Mouse (Mus musculus): ENCODE measurements around the gene Zbtb7a.

Zbtb7a gene

GRCm38 (mm10) chr10:81138821-81139528 lies 4.0 kb downstream of the Zbtb7a start:
- DNase-seq (ENCODE audit: low read depth) = no peak

DNA sequence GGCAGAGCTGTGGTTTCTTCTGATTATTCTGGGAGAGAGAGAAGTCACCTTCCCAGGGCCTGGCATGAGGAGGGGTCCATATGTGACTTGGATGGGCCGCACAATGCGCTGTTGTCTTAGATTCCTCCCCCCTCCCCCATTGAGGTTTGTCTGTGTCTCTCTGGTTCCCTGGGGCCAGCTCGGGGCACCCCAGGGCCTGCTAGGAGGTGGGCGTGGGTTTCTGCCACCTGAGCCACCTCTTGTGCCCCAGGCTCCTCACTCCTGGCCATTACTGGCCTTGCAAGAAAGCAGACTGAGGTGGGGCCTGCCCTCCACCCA lies 4.5 kb downstream of the Zbtb7a start:
- DNase-seq (ENCODE audit: low read depth) = no peak

DNA sequence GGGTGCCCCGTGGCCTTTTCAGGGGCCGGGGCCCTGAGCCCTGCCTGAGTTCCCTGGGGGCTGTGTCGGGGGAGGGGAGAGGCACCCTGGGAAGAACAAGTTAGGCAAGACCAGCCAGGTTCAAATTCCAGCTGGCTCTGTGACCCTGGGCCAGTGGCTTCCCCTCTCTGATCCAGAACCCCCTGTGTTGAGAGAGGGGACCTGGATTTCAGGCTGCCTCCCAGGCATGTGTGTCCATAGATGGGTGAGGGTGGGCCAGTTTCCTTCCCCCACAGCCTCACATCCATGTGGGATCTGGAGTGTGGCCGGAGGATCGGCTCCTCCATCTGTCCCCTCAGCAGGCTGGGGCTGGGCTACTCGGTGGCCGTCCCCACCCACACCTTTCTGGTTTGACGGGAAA lies 5.0 kb downstream of the Zbtb7a start:
- no peak for DNase-seq (ENCODE audit: low read depth)

GRCm38 (mm10) chr10:81140717-81141454 lies 5.9 kb downstream of the Zbtb7a start:
- DNase-seq (ENCODE audit: low read depth) = no peak

DNA sequence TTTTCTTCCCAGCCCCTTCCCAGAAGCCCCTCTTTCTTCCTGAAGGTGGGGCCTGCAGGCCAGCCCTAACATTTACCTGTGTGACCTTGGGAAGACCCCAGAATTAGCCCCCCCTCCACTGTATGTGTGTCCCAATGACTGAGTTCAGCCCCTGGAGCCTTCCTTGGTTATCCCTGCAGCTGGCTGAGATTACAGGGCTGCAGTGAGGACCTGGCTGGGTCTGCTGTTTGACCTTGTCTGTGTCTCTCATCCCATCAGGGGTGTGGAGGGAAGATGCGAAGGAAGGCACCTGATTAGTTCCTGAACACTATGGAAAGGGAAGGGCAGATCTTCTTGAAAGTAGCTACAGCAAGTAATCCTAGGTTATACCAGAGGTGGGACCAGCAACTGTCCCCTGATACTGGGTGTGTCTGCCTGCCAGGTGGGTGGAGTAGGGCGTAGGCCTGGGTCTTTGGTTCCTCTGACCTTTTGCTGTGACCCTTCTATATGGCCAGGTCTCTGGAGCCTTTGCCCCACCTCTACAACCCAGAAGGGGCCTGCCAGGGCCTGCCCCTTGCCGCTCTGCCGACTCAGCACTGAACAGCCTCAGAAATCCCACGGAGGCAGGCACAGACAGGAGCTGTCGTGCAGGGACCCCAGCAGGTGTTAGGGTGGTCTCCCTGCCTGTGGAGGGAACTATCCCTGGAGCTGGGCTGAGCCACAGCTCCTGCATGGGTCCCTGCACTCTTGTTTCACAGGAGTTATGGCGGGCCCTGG lies 6.6 kb downstream of the Zbtb7a start:
- DNase-seq (ENCODE audit: low read depth) = no peak

GRCm38 (mm10) chr10:81142551-81142981 lies 7.5 kb downstream of the Zbtb7a start:
- DNase-seq (ENCODE audit: low read depth) = no peak

GRCm38 (mm10) chr10:81143157-81143633 lies 8.2 kb downstream of the Zbtb7a start:
- DNase-seq (ENCODE audit: low read depth) = no peak

DNA sequence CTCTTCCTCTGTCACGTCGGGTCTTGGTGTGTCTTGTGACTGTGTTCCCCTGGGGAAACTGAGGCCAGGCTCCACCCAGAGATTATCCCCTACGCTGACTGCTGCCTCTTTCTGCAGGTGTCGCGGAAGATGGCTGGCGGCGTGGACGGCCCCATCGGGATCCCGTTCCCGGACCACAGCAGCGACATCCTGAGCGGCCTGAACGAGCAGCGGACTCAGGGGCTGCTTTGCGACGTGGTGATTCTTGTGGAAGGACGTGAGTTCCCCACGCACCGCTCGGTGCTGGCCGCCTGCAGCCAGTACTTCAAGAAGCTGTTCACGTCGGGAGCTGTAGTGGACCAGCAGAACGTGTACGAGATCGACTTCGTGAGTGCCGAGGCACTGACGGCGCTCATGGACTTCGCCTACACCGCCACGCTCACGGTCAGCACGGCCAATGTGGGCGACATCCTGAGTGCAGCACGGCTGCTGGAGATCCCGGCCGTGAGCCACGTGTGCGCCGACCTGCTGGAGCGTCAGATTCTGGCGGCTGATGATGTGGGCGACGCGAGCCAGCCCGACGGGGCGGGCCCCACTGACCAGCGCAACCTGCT lies 8.9 kb downstream of the Zbtb7a start:
- DNase-seq (ENCODE audit: low read depth) = no peak

GRCm38 (mm10) chr10:81144667-81145066 lies 9.6 kb downstream of the Zbtb7a start:
- no peak for DNase-seq (ENCODE audit: low read depth)

DNA sequence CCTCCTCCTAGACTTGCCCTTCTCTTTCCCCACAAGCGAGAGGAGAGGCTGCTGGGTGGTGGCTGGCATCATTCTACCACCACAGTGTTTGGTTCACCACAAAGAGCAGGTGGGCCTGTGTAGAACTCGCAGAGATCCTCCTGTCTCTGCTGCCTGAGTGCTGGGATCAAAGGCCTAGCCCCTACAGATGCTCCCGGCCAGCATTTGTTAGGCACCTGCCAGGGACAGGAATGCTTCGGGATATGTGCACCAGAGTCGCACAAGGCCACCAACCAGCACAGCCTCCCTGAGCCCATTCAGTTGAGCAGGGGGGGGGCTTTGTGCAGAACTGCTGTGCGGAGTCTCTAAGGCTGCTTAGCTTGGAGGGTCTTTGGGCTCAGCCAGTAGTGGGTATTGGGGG lies 10.3 kb downstream of the Zbtb7a start:
- no peak for DNase-seq (ENCODE audit: low read depth)

GRCm38 (mm10) chr10:81145778-81146177 lies 10.8 kb downstream of the Zbtb7a start:
- no peak for DNase-seq (ENCODE audit: low read depth)

DNA sequence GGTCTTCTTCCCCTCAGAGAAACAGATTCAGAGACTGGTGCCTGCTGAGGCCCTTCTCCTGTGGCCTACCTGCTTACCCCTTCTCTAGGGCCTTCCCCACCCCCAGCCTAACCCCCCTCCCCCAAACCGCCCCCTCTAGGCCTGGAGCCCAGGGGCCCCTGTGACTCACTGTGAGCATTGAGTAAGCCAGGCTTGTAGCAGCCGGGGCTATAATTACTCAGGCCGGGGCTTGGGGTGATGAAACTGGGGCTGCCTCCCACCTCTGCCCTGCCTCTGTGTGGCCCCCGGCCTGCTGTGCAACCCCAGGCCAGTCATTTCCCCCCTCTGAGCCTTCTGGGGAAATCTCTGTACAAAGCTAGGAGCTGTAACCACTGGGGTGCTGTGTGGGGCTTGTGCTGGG lies 11.3 kb downstream of the Zbtb7a start:
- no peak for DNase-seq (ENCODE audit: low read depth)

DNA sequence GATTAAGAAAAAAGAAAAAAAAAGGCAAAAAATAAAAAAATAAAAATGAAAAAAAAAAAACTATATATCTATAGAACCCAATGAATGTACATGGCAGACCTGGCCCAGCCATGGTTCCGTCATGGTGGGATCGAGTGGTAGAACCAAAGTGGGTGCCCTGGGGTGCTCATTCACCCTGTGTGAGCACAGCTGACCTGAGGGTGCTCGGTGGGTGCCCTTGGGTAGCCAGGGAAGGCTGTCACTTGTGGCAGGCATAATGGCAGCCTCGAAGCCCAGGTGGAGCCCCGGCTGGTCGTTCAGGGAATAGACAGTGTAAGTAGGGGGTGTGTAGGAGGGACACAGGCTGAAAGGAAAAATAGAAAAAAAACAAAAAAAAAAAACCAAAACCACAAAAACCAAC lies 16.2 kb downstream of the Zbtb7a start:
- no peak for DNase-seq (ENCODE audit: low read depth)

GRCm38 (mm10) chr10:81152609-81153008 lies 17.6 kb downstream of the Zbtb7a start:
- DNase-seq (ENCODE audit: low read depth) = no peak

DNA sequence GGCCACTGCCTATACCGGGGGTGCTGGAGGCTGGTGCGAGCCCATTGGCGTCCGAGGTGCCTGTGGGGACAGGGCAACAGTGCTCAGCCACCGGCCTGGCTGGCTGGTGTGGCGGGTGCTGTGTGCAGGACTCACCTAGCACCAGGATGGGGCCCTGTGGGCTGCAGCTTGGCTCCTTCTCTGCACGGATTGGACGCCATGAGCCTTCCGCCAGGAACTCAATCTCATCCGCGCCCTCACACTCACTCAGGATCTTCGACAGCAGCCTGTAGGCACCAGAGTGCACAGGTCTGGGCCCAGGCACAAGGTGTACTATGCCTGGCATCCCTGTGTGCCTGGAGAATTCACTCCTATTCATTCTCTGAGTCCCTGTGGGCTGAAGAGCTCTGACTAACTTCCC lies 19.3 kb downstream of the Zbtb7a start:
- DNase-seq (ENCODE audit: low read depth) = no peak

- DNase-seq (ENCODE audit: low read depth) = no peak
Measured at GRCm38 (mm10) chr10:81154736-81155135, 19.7 kb downstream of the Zbtb7a start.

GRCm38 (mm10) chr10:81161602-81162317 lies 26.7 kb downstream of the Zbtb7a start:
- no peak for DNase-seq (ENCODE audit: low read depth)

- DNase-seq (ENCODE audit: low read depth) = no peak
Measured at GRCm38 (mm10) chr10:81162318-81162652, 27.3 kb downstream of the Zbtb7a start.

DNA sequence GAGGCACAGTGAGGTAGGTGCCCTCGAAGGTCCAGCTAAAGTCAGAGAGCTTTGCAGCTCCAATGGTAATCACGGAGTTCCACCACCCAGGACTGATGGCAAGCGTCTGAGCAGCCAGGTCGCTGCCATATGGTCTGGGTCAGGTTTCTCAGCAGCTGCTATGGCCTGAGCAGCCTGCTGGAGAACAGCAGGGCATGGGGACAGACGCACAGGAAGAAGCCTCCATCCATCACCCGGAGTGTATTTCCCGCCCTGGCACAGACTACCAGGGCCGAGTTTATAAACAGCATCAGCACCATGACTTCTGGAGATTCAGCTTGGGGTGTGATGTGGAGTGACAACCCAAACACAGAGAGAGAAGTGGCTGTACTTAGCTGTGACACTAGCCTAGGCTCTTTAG lies 30.1 kb downstream of the Zbtb7a start:
- no peak for DNase-seq (ENCODE audit: low read depth)

- DNase-seq (ENCODE audit: low read depth) = peak; percentile 100
Measured at GRCm38 (mm10) chr10:81167200-81168086, 32.4 kb downstream of the Zbtb7a start, which contains the start of gene Pias4. Pias4 (minus strand) TSS chr10:81167923.

GRCm38 (mm10) chr10:81168087-81168431 lies 33.0 kb downstream of the Zbtb7a start:
- DNase-seq (ENCODE audit: low read depth) = no peak
